Mouse (Mus musculus): ENCODE data around the gene Ano1. TPM values are rescaled to one million over a fixed set of nuclear protein-coding genes. Genes with fewer than 3 reads are reported as not detected.
A peak's percentile ranks its signal among the peaks of the same experiment; 100 is the strongest.

Gene Ano1
- polyA plus RNA-seq, 1 experiment from 2014 or later, result 1.4 TPM

- no peak for DNase-seq (ENCODE audit: low spot score)
- Histone ChIP-seq H3K27ac (replicated peaks; ENCODE audit: low read depth, low read length) (no peak overlapping the region), H3K4me3 (ENCODE audit: low read depth, low read length) (no peak overlapping the region), H3K4me1 (ENCODE audit: control insufficient read depth, insufficient read depth, low read length) (no peaks in the 10 kb centered on the region), H3K9ac (ENCODE audit: low read length) (no peak overlapping the region), H3K9me3 (ENCODE audit: control insufficient read depth, low read length) (no peaks in the 10 kb centered on the region), H3K4me2 (ENCODE audit: low read depth, severe bottlenecking) (no peak overlapping the region), H3K27me3 (ENCODE audit: control insufficient read depth, insufficient read depth, low read length) (no peaks in the 10 kb centered on the region), H3K36me3 (ENCODE audit: control insufficient read depth, insufficient read depth, low read length) (no peaks in the 10 kb centered on the region)
- WGBS, result 86% methylated on average over 5 of the region's 5 CpGs
- ATAC-seq (ENCODE audit: insufficient number of reproducible peaks, low FRiP score, low TSS enrichment, low read depth), result no peak
Measured at GRCm38 (mm10) chr7:144787501-144787900, 35.7 kb upstream of the Ano1 start.

GRCm38 (mm10) chr7:144786571-144786970, 34.8 kb upstream of the Ano1 start:
- 39% methylated on average over 3 of the region's 3 CpGs for WGBS
- H3K4me1 ChIP-seq (ENCODE audit: control insufficient read depth, insufficient read depth, low read length), result no peaks in the 10 kb centered on the region
- no peak overlapping the region for H3K4me2 ChIP-seq (ENCODE audit: low read depth, severe bottlenecking)
- ATAC-seq (ENCODE audit: insufficient number of reproducible peaks, low FRiP score, low TSS enrichment, low read depth), result no peak
- no peaks in the 10 kb centered on the region for H3K36me3 ChIP-seq (ENCODE audit: control insufficient read depth, insufficient read depth, low read length)
- H3K27ac ChIP-seq (replicated peaks; ENCODE audit: low read depth, low read length), result no peak overlapping the region
- no peak overlapping the region for H3K9ac ChIP-seq (ENCODE audit: low read length)
- H3K4me3 ChIP-seq (ENCODE audit: low read depth, low read length), result no peak overlapping the region
- H3K27me3 ChIP-seq (ENCODE audit: control insufficient read depth, insufficient read depth, low read length), result no peaks in the 10 kb centered on the region
- no peak for DNase-seq (ENCODE audit: low spot score)
- no peaks in the 10 kb centered on the region for H3K9me3 ChIP-seq (ENCODE audit: control insufficient read depth, low read length)

GRCm38 (mm10) chr7:144784176-144784575, 32.4 kb upstream of the Ano1 start:
- 79% methylated on average over 4 of the region's 4 CpGs for WGBS
- Histone ChIP-seq H3K4me2 (ENCODE audit: low read depth, severe bottlenecking) (no peak overlapping the region), H3K9me3 (ENCODE audit: control insufficient read depth, low read length) (no peaks in the 10 kb centered on the region), H3K4me3 (ENCODE audit: low read depth, low read length) (no peak overlapping the region), H3K36me3 (ENCODE audit: control insufficient read depth, insufficient read depth, low read length) (no peaks in the 10 kb centered on the region), H3K27ac (replicated peaks; ENCODE audit: low read depth, low read length) (0 out of 2 replicates have a peak overlapping the region, but pooled peaks have one; percentile 26), H3K27me3 (ENCODE audit: control insufficient read depth, insufficient read depth, low read length) (no peaks in the 10 kb centered on the region), H3K9ac (ENCODE audit: low read length) (no peak overlapping the region), H3K4me1 (ENCODE audit: control insufficient read depth, insufficient read depth, low read length) (no peaks in the 10 kb centered on the region)
- no peak for ATAC-seq (ENCODE audit: insufficient number of reproducible peaks, low FRiP score, low TSS enrichment, low read depth)
- DNase-seq (ENCODE audit: low spot score), result no peak

- H3K9me3 ChIP-seq (ENCODE audit: control insufficient read depth, low read length), result no peaks in the 10 kb centered on the region
- ATAC-seq (ENCODE audit: insufficient number of reproducible peaks, low FRiP score, low TSS enrichment, low read depth) (no peak), DNase-seq (ENCODE audit: low spot score) (no peak)
- H3K4me1 ChIP-seq (ENCODE audit: control insufficient read depth, insufficient read depth, low read length), result no peaks in the 10 kb centered on the region
- H3K36me3 ChIP-seq (ENCODE audit: control insufficient read depth, insufficient read depth, low read length), result no peaks in the 10 kb centered on the region
- H3K27ac ChIP-seq (replicated peaks; ENCODE audit: low read depth, low read length), result no peak overlapping the region
- H3K4me3 ChIP-seq (ENCODE audit: low read depth, low read length), result no peak overlapping the region
- H3K4me2 ChIP-seq (ENCODE audit: low read depth, severe bottlenecking), result no peak overlapping the region
- no peak overlapping the region for H3K9ac ChIP-seq (ENCODE audit: low read length)
- H3K27me3 ChIP-seq (ENCODE audit: control insufficient read depth, insufficient read depth, low read length), result no peaks in the 10 kb centered on the region
- WGBS, result 83% methylated on average over 1 of the region's 1 CpGs
Measured at GRCm38 (mm10) chr7:144782402-144782801, 30.6 kb upstream of the Ano1 start.

GRCm38 (mm10) chr7:144781337-144781736, 29.6 kb upstream of the Ano1 start:
- 44% methylated on average over 5 of the region's 5 CpGs for WGBS
- no peak overlapping the region for H3K4me2 ChIP-seq (ENCODE audit: low read depth, severe bottlenecking)
- H3K4me3 ChIP-seq (ENCODE audit: low read depth, low read length), result no peak overlapping the region
- no peak overlapping the region for H3K27ac ChIP-seq (replicated peaks; ENCODE audit: low read depth, low read length)
- H3K9me3 ChIP-seq (ENCODE audit: control insufficient read depth, low read length), result no peaks in the 10 kb centered on the region
- no peaks in the 10 kb centered on the region for H3K27me3 ChIP-seq (ENCODE audit: control insufficient read depth, insufficient read depth, low read length)
- H3K36me3 ChIP-seq (ENCODE audit: control insufficient read depth, insufficient read depth, low read length), result no peaks in the 10 kb centered on the region
- peak; percentile 58 for DNase-seq (ENCODE audit: low spot score)
- H3K4me1 ChIP-seq (ENCODE audit: control insufficient read depth, insufficient read depth, low read length), result no peaks in the 10 kb centered on the region
- ATAC-seq (ENCODE audit: insufficient number of reproducible peaks, low FRiP score, low TSS enrichment, low read depth), result no peak
- H3K9ac ChIP-seq (ENCODE audit: low read length), result no peak overlapping the region

GRCm38 (mm10) chr7:144780190-144780589, 28.4 kb upstream of the Ano1 start:
- Histone ChIP-seq H3K4me1 (ENCODE audit: control insufficient read depth, insufficient read depth, low read length) (no peaks in the 10 kb centered on the region), H3K27me3 (ENCODE audit: control insufficient read depth, insufficient read depth, low read length) (0 out of 2 replicates have a peak, but pooled peaks cover 2% of the 10 kb centered on the region), H3K9me3 (ENCODE audit: control insufficient read depth, low read length) (no peaks in the 10 kb centered on the region), H3K27ac (replicated peaks; ENCODE audit: low read depth, low read length) (no peak overlapping the region), H3K4me3 (ENCODE audit: low read depth, low read length) (no peak overlapping the region), H3K36me3 (ENCODE audit: control insufficient read depth, insufficient read depth, low read length) (no peaks in the 10 kb centered on the region), H3K9ac (ENCODE audit: low read length) (no peak overlapping the region), H3K4me2 (ENCODE audit: low read depth, severe bottlenecking) (no peak overlapping the region)
- 67% methylated on average over 8 of the region's 8 CpGs for WGBS
- DNase-seq (ENCODE audit: low spot score) (no peak), ATAC-seq (ENCODE audit: insufficient number of reproducible peaks, low FRiP score, low TSS enrichment, low read depth) (no peak)

GRCm38 (mm10) chr7:144779691-144780090, 27.9 kb upstream of the Ano1 start:
- Histone ChIP-seq H3K36me3 (ENCODE audit: control insufficient read depth, insufficient read depth, low read length) (no peaks in the 10 kb centered on the region), H3K4me1 (ENCODE audit: control insufficient read depth, insufficient read depth, low read length) (no peaks in the 10 kb centered on the region), H3K27ac (replicated peaks; ENCODE audit: low read depth, low read length) (no peak overlapping the region), H3K9me3 (ENCODE audit: control insufficient read depth, low read length) (no peaks in the 10 kb centered on the region), H3K4me2 (ENCODE audit: low read depth, severe bottlenecking) (no peak overlapping the region), H3K27me3 (ENCODE audit: control insufficient read depth, insufficient read depth, low read length) (0 out of 2 replicates have a peak, but pooled peaks cover 2% of the 10 kb centered on the region), H3K9ac (ENCODE audit: low read length) (no peak overlapping the region), H3K4me3 (ENCODE audit: low read depth, low read length) (no peak overlapping the region)
- DNase-seq (ENCODE audit: low spot score) (no peak), ATAC-seq (ENCODE audit: insufficient number of reproducible peaks, low FRiP score, low TSS enrichment, low read depth) (no peak)
- 85% methylated on average over 2 of the region's 2 CpGs for WGBS

- DNase-seq (ENCODE audit: low spot score), result no peak
- Histone ChIP-seq H3K4me1 (ENCODE audit: control insufficient read depth, insufficient read depth, low read length) (no peaks in the 10 kb centered on the region), H3K27me3 (ENCODE audit: control insufficient read depth, insufficient read depth, low read length) (0 out of 2 replicates have a peak, but pooled peaks cover 2% of the 10 kb centered on the region), H3K36me3 (ENCODE audit: control insufficient read depth, insufficient read depth, low read length) (no peaks in the 10 kb centered on the region), H3K4me2 (ENCODE audit: low read depth, severe bottlenecking) (no peak overlapping the region), H3K9ac (ENCODE audit: low read length) (no peak overlapping the region), H3K4me3 (ENCODE audit: low read depth, low read length) (no peak overlapping the region), H3K27ac (replicated peaks; ENCODE audit: low read depth, low read length) (no peak overlapping the region), H3K9me3 (ENCODE audit: control insufficient read depth, low read length) (no peaks in the 10 kb centered on the region)
- no peak for ATAC-seq (ENCODE audit: insufficient number of reproducible peaks, low FRiP score, low TSS enrichment, low read depth)
- WGBS, result 61% methylated on average over 4 of the region's 4 CpGs
Measured at GRCm38 (mm10) chr7:144777805-144778204, 26.0 kb upstream of the Ano1 start.

GRCm38 (mm10) chr7:144775804-144776447, 24.2 kb upstream of the Ano1 start:
- ATAC-seq (ENCODE audit: insufficient number of reproducible peaks, low FRiP score, low TSS enrichment, low read depth), result peak; percentile 57; the same call in 1 of the 2 replicates
- Histone ChIP-seq H3K4me1 (ENCODE audit: control insufficient read depth, insufficient read depth, low read length) (no peaks in the 10 kb centered on the region), H3K36me3 (ENCODE audit: control insufficient read depth, insufficient read depth, low read length) (no peaks in the 10 kb centered on the region), H3K27me3 (ENCODE audit: control insufficient read depth, insufficient read depth, low read length) (0 out of 2 replicates have a peak, but pooled peaks cover 2% of the 10 kb centered on the region), H3K4me3 (ENCODE audit: low read depth, low read length) (no peak overlapping the region), H3K27ac (replicated peaks; ENCODE audit: low read depth, low read length) (no peak overlapping the region), H3K4me2 (ENCODE audit: low read depth, severe bottlenecking) (no peak overlapping the region), H3K9ac (ENCODE audit: low read length) (no peak overlapping the region; the same call in 1 of the 2 replicates), H3K9me3 (ENCODE audit: control insufficient read depth, low read length) (no peaks in the 10 kb centered on the region)
- WGBS, result 41% methylated on average over 6 of the region's 6 CpGs
- peak; percentile 96 for DNase-seq (ENCODE audit: low spot score)
